Mouse (Mus musculus): ENCODE measurements around the gene Zfp503.

Zfp503 gene

GRCm38 (mm10) chr14:21992321-21992885 lies 3.0 kb upstream of the Zfp503 start:
- DNase-seq, result no peak

GRCm38 (mm10) chr14:21991856-21992255 lies 2.5 kb upstream of the Zfp503 start:
- DNase-seq, result no peak

GRCm38 (mm10) chr14:21991251-21991780 lies 1.9 kb upstream of the Zfp503 start:
- DNase-seq, result no peak

GRCm38 (mm10) chr14:21990321-21991021 lies 1.1 kb upstream of the Zfp503 start:
- DNase-seq, result peak; percentile 14

GRCm38 (mm10) chr14:21988577-21989290 lies 667 bp downstream of the Zfp503 start:
- DNase-seq, result peak; percentile 21

- DNase-seq, result peak; percentile 77
Measured at GRCm38 (mm10) chr14:21987660-21988576, 1.5 kb downstream of the Zfp503 start.

- peak; percentile 42 for DNase-seq
Measured at GRCm38 (mm10) chr14:21986733-21987659, 2.4 kb downstream of the Zfp503 start.

GRCm38 (mm10) chr14:21985981-21986732 lies 3.2 kb downstream of the Zfp503 start:
- peak; percentile 89 for DNase-seq

- DNase-seq, result no peak
Measured at GRCm38 (mm10) chr14:21985426-21985931, 3.9 kb downstream of the Zfp503 start.

GRCm38 (mm10) chr14:21984757-21985425 lies 4.5 kb downstream of the Zfp503 start:
- peak; percentile 19 for DNase-seq

GRCm38 (mm10) chr14:21983950-21984730 lies 5.3 kb downstream of the Zfp503 start:
- no peak for DNase-seq

GRCm38 (mm10) chr14:21983311-21983949 lies 6.0 kb downstream of the Zfp503 start:
- DNase-seq, result peak; percentile 18

GRCm38 (mm10) chr14:21982592-21983310 lies 6.7 kb downstream of the Zfp503 start:
- DNase-seq, result peak; percentile 19

GRCm38 (mm10) chr14:21982096-21982591 lies 7.3 kb downstream of the Zfp503 start:
- peak; percentile 8 for DNase-seq

- peak; percentile 80 for DNase-seq
Measured at GRCm38 (mm10) chr14:21981462-21981861, 7.9 kb downstream of the Zfp503 start.

GRCm38 (mm10) chr14:21968978-21969377 lies 20.4 kb downstream of the Zfp503 start:
- DNase-seq, result peak; percentile 81

GRCm38 (mm10) chr14:21967375-21968010 lies 21.9 kb downstream of the Zfp503 start:
- DNase-seq, result no peak
